In genomic region chr12:100201838-100202237, GRCm38 (mm10) we compare ENCODE assay signal across 8 mouse cellular contexts. TPM values are rescaled to one million over a fixed set of nuclear protein-coding genes. Genes with fewer than 3 reads are reported as not detected.
DNase-seq lines count a peak whose midpoint lies in the region; ATAC-seq lines count a peak whose summit lies in the region.

No protein-coding gene starts in this region.

- peak; percentile 84 to 89 for DNase-seq in CD8-positive naive resting alpha-beta T cell, adult 2 months (ENCODE audit: low read depth in 2 of 2, low spot score in 2 of 2)
- DNase-seq in c-Kit-negative CD71-positive TER-119-positive erythroid progenitor cells, embryonic 14.5 days (ENCODE audit: low read depth, low spot score): peak; percentile 93
- DNase-seq in fibroblast of lung, adult 2 months (ENCODE audit: low read depth): peak; percentile 92
- peak; percentile 97 for DNase-seq in kidney, postnatal 10 days
- peak; percentile 89 for DNase-seq in liver, embryonic 13.5 days
- peak; percentile 91 to 92 for DNase-seq in natural killer cell, adult 2 months (ENCODE audit: low spot score in 2 of 2)

- peak overlapping the region; percentile 96; the same call in 1 of the 2 replicates for H3K9ac ChIP-seq in heart, embryonic 14.5 days (ENCODE audit: low read length)
- peak overlapping the region; percentile 91 for H3K9ac ChIP-seq in liver, embryonic 13.5 days
- no peak overlapping the region for H3K9ac ChIP-seq in stomach, embryonic 14.5 days (replicated peaks; ENCODE audit: low read depth, low read length)

- peak overlapping the region; percentile 95 for H3K4me2 ChIP-seq in heart, embryonic 14.5 days (ENCODE audit: low read length)
- H3K4me2 ChIP-seq in liver, embryonic 13.5 days: peak overlapping the region; percentile 99
- H3K4me2 ChIP-seq in stomach, embryonic 14.5 days (replicated peaks; ENCODE audit: low read depth, low read length): peak overlapping the region; percentile 90

- 0% methylated on average over 13 of the region's 13 CpGs for WGBS in heart, embryonic 14.5 days
- WGBS in liver, embryonic 13.5 days (ENCODE audit: insufficient replicate concordance): 2% methylated on average over 13 of the region's 13 CpGs
- WGBS in stomach, embryonic 14.5 days: 1% methylated on average over 13 of the region's 13 CpGs

- 0 out of 2 replicates have a peak, but pooled peaks have one; percentile 11 for ATAC-seq in heart, embryonic 14.5 days (ENCODE audit: insufficient number of reproducible peaks, insufficient read depth, low FRiP score, low read depth)
- ATAC-seq in liver, embryonic 13.5 days (ENCODE audit: low read depth): peak; percentile 34
- 0 out of 2 replicates have a peak, but pooled peaks have one; percentile 14 for ATAC-seq in stomach, embryonic 14.5 days (ENCODE audit: insufficient number of reproducible peaks, insufficient read depth, low FRiP score, low read depth)

- H3K27me3 ChIP-seq in heart, embryonic 14.5 days (ENCODE audit: control insufficient read depth, insufficient read depth, low read length): no peaks in the 10 kb centered on the region
- no peaks in the 10 kb centered on the region for H3K27me3 ChIP-seq in liver, embryonic 13.5 days
- no peaks in the 10 kb centered on the region for H3K27me3 ChIP-seq in stomach, embryonic 14.5 days (ENCODE audit: control insufficient read depth, insufficient read depth, low read length)

- H3K36me3 ChIP-seq in heart, embryonic 14.5 days (ENCODE audit: control insufficient read depth, insufficient read depth, low read length): peaks cover 47% of the 10 kb centered on the region
- peaks cover 47% of the 10 kb centered on the region for H3K36me3 ChIP-seq in liver, embryonic 13.5 days
- H3K36me3 ChIP-seq in stomach, embryonic 14.5 days (ENCODE audit: control insufficient read depth, insufficient read depth, low read length): peaks cover 41% of the 10 kb centered on the region

- H3K27ac ChIP-seq in heart, embryonic 14.5 days (replicated peaks in 1 of 2; ENCODE audit: control insufficient read depth in 1 of 2, insufficient read depth in 1 of 2, low read depth in 2 of 2, low read length in 2 of 2): no peak overlapping the region
- no peak overlapping the region for H3K27ac ChIP-seq in liver, embryonic 13.5 days
- H3K27ac ChIP-seq in stomach, embryonic 14.5 days (ENCODE audit: low read length): no peak overlapping the region

- peaks cover 2 to 20% of the 10 kb centered on the region in 2 experiments; a peak in 2 of 4 replicates for H3K4me1 ChIP-seq in heart, embryonic 14.5 days (ENCODE audit: control insufficient read depth in 2 of 2, insufficient read depth in 2 of 2, low read length in 2 of 2)
- H3K4me1 ChIP-seq in liver, embryonic 13.5 days (replicated peaks): peaks cover 36% of the 10 kb centered on the region
- H3K4me1 ChIP-seq in stomach, embryonic 14.5 days (ENCODE audit: control insufficient read depth, insufficient read depth, low read length): peaks cover 9% of the 10 kb centered on the region; the same call in 1 of the 2 replicates

- peak overlapping the region; percentile 19 to 95; a peak in 3 of 4 replicates for H3K4me3 ChIP-seq in heart, embryonic 14.5 days (ENCODE audit: control insufficient read depth in 1 of 2, insufficient read depth in 1 of 2, low read depth in 1 of 2, low read length in 2 of 2)
- H3K4me3 ChIP-seq in liver, embryonic 13.5 days (replicated peaks): peak overlapping the region; percentile 91
- peak overlapping the region; percentile 100 for H3K4me3 ChIP-seq in stomach, embryonic 14.5 days (ENCODE audit: low read depth, low read length)

- H3K9me3 ChIP-seq in heart, embryonic 14.5 days (ENCODE audit: control insufficient read depth, low read length): no peaks in the 10 kb centered on the region
- no peaks in the 10 kb centered on the region for H3K9me3 ChIP-seq in liver, embryonic 13.5 days (replicated peaks)
- H3K9me3 ChIP-seq in stomach, embryonic 14.5 days (ENCODE audit: control insufficient read depth, low read depth, low read length): no peaks in the 10 kb centered on the region

RNA-seq across cellular contexts. Expression of gene Calm1, which starts 2.6 kb away (rescaled TPM):
- 749 and 783 TPM in 2 replicates for polyA plus RNA-seq in heart, embryonic 14.5 days (2014; fragmentation: Nextera tagmentation; extraction: Ambion mirVana)
- polyA plus RNA-seq in liver, embryonic 13.5 days (2015; fragmentation: Nextera tagmentation; extraction: Ambion mirVana): 699 and 762 TPM in 2 replicates
- 1,664 and 1,668 TPM in 2 replicates for polyA plus RNA-seq in stomach, embryonic 14.5 days (2014; fragmentation: Nextera tagmentation; extraction: Ambion mirVana)

RNA-seq across cellular contexts. Expression of gene Nrde2, which starts 42.4 kb away (rescaled TPM):
- 8.1 and 10.9 TPM in 2 replicates for polyA plus RNA-seq in heart, embryonic 14.5 days (2014; fragmentation: Nextera tagmentation; extraction: Ambion mirVana)
- 6.4 and 8.0 TPM in 2 replicates for polyA plus RNA-seq in liver, embryonic 13.5 days (2015; fragmentation: Nextera tagmentation; extraction: Ambion mirVana)
- polyA plus RNA-seq in stomach, embryonic 14.5 days (2014; fragmentation: Nextera tagmentation; extraction: Ambion mirVana): 13.1 and 13.3 TPM in 2 replicates
